Mouse (Mus musculus): ENCODE measurements around the gene Nav1. TPM values are rescaled to one million over a fixed set of nuclear protein-coding genes. Genes with fewer than 3 reads are reported as not detected.

Gene Nav1
- polyA plus RNA-seq, 1 experiment from 2014 or later, result 44.1 TPM

- no peak for ATAC-seq (ENCODE audit: low FRiP score)
- WGBS, result 87% methylated on average over 5 of the region's 5 CpGs
- Histone ChIP-seq H3K27me3 (replicated peaks) (no peaks in the 10 kb centered on the region), H3K9ac (replicated peaks) (no peak overlapping the region), H3K4me3 (replicated peaks) (no peak overlapping the region), H3K4me2 (no peak overlapping the region), H3K27ac (replicated peaks) (no peak overlapping the region), H3K9me3 (replicated peaks) (no peaks in the 10 kb centered on the region), H3K4me1 (peaks cover 10% of the 10 kb centered on the region), H3K36me3 (peaks cover 60% of the 10 kb centered on the region)
Observed at GRCm38 (mm10) chr1:135471742-135472141, 135.4 kb downstream of the Nav1 start.

- 95% methylated on average over 13 of the region's 13 CpGs for WGBS
Observed at GRCm38 (mm10) chr1:135470546-135470945, 136.5 kb downstream of the Nav1 start.

GRCm38 (mm10) chr1:135467462-135467861 lies 139.6 kb downstream of the Nav1 start:
- Histone ChIP-seq H3K4me2 (no peak overlapping the region), H3K27ac (replicated peaks) (no peak overlapping the region), H3K27me3 (replicated peaks) (no peaks in the 10 kb centered on the region), H3K9ac (replicated peaks) (no peak overlapping the region), H3K36me3 (peaks cover 97% of the 10 kb centered on the region), H3K9me3 (replicated peaks) (no peaks in the 10 kb centered on the region), H3K4me3 (replicated peaks) (no peak overlapping the region), H3K4me1 (0 out of 2 replicates have a peak, but pooled peaks cover 6% of the 10 kb centered on the region)
- ATAC-seq (ENCODE audit: low FRiP score), result no peak
- 98% methylated on average over 5 of the region's 5 CpGs for WGBS

More at GRCm38 (mm10) chr1:135470546-135470945, 136.5 kb downstream of the Nav1 start:
- H3K9ac ChIP-seq (replicated peaks), result no peak overlapping the region
- H3K27me3 ChIP-seq (replicated peaks), result no peaks in the 10 kb centered on the region
- H3K36me3 ChIP-seq, result peaks cover 72% of the 10 kb centered on the region
- H3K4me2 ChIP-seq, result no peak overlapping the region
- no peak overlapping the region for H3K27ac ChIP-seq (replicated peaks)
- H3K4me3 ChIP-seq (replicated peaks), result no peak overlapping the region
- no peaks in the 10 kb centered on the region for H3K9me3 ChIP-seq (replicated peaks)
- no peak for ATAC-seq (ENCODE audit: low FRiP score)
- H3K4me1 ChIP-seq, result peaks cover 8% of the 10 kb centered on the region

- Histone ChIP-seq H3K27me3 (replicated peaks) (no peaks in the 10 kb centered on the region), H3K4me1 (0 out of 2 replicates have a peak, but pooled peaks cover 6% of the 10 kb centered on the region), H3K9me3 (replicated peaks) (no peaks in the 10 kb centered on the region), H3K4me3 (replicated peaks) (no peak overlapping the region), H3K27ac (replicated peaks) (no peak overlapping the region), H3K9ac (replicated peaks) (no peak overlapping the region), H3K4me2 (no peak overlapping the region), H3K36me3 (peaks cover 97% of the 10 kb centered on the region)
- ATAC-seq (ENCODE audit: low FRiP score), result no peak
- 74% methylated on average over 3 of the region's 3 CpGs for WGBS
Observed at GRCm38 (mm10) chr1:135466935-135467334, 140.2 kb downstream of the Nav1 start.

- WGBS, result 92% methylated on average over 19 of the region's 19 CpGs
- no peak overlapping the region for H3K27ac ChIP-seq (replicated peaks)
- H3K9ac ChIP-seq (replicated peaks), result no peak overlapping the region
- no peak overlapping the region for H3K4me2 ChIP-seq
- no peak overlapping the region for H3K4me3 ChIP-seq (replicated peaks)
- H3K9me3 ChIP-seq (replicated peaks), result no peaks in the 10 kb centered on the region
- ATAC-seq (ENCODE audit: low FRiP score), result no peak
- H3K4me1 ChIP-seq, result 0 out of 2 replicates have a peak, but pooled peaks cover 6% of the 10 kb centered on the region
- peaks cover 89% of the 10 kb centered on the region for H3K36me3 ChIP-seq
- H3K27me3 ChIP-seq (replicated peaks), result no peaks in the 10 kb centered on the region
Observed at GRCm38 (mm10) chr1:135465734-135466133, 141.4 kb downstream of the Nav1 start.

- 85% methylated on average over 8 of the region's 8 CpGs for WGBS
- no peaks in the 10 kb centered on the region for H3K27me3 ChIP-seq (replicated peaks)
- 0 out of 2 replicates have a peak, but pooled peaks cover 6% of the 10 kb centered on the region for H3K4me1 ChIP-seq
- no peak overlapping the region for H3K27ac ChIP-seq (replicated peaks)
- no peak overlapping the region for H3K4me3 ChIP-seq (replicated peaks)
- H3K9me3 ChIP-seq (replicated peaks), result no peaks in the 10 kb centered on the region
- ATAC-seq (ENCODE audit: low FRiP score), result no peak
- no peak overlapping the region for H3K4me2 ChIP-seq
- no peak overlapping the region for H3K9ac ChIP-seq (replicated peaks)
- H3K36me3 ChIP-seq, result peaks cover 91% of the 10 kb centered on the region
Observed at GRCm38 (mm10) chr1:135462736-135463135, 144.4 kb downstream of the Nav1 start.

- H3K9me3 ChIP-seq (replicated peaks), result no peaks in the 10 kb centered on the region
- H3K4me1 ChIP-seq, result 0 out of 2 replicates have a peak, but pooled peaks cover 6% of the 10 kb centered on the region
- no peak overlapping the region for H3K9ac ChIP-seq (replicated peaks)
- no peak overlapping the region for H3K4me3 ChIP-seq (replicated peaks)
- H3K36me3 ChIP-seq, result peaks cover 91% of the 10 kb centered on the region
- no peak overlapping the region; the same call in 1 of the 2 replicates for H3K27ac ChIP-seq (replicated peaks)
- no peak for ATAC-seq (ENCODE audit: low FRiP score)
- no peaks in the 10 kb centered on the region for H3K27me3 ChIP-seq (replicated peaks)
- 70% methylated on average over 4 of the region's 4 CpGs for WGBS
- H3K4me2 ChIP-seq, result no peak overlapping the region
Observed at GRCm38 (mm10) chr1:135462304-135462703, 144.8 kb downstream of the Nav1 start.

- Histone ChIP-seq H3K9ac (replicated peaks) (no peak overlapping the region), H3K4me2 (no peak overlapping the region), H3K9me3 (replicated peaks) (no peaks in the 10 kb centered on the region), H3K36me3 (peaks cover 91% of the 10 kb centered on the region), H3K4me3 (replicated peaks) (no peak overlapping the region), H3K27me3 (replicated peaks) (no peaks in the 10 kb centered on the region), H3K4me1 (0 out of 2 replicates have a peak, but pooled peaks cover 6% of the 10 kb centered on the region), H3K27ac (replicated peaks) (no peak overlapping the region)
- 87% methylated on average over 3 of the region's 3 CpGs for WGBS
- 0 out of 2 replicates have a peak, but pooled peaks have one; percentile 38 for ATAC-seq (ENCODE audit: low FRiP score)
Observed at GRCm38 (mm10) chr1:135461097-135461730, 145.9 kb downstream of the Nav1 start.

GRCm38 (mm10) chr1:135460521-135460920 lies 146.6 kb downstream of the Nav1 start:
- ATAC-seq (ENCODE audit: low FRiP score), result no peak
- Histone ChIP-seq H3K9ac (replicated peaks) (no peak overlapping the region), H3K27ac (replicated peaks) (no peak overlapping the region), H3K27me3 (replicated peaks) (no peaks in the 10 kb centered on the region), H3K4me1 (0 out of 2 replicates have a peak, but pooled peaks cover 6% of the 10 kb centered on the region), H3K36me3 (peaks cover 91% of the 10 kb centered on the region), H3K9me3 (replicated peaks) (no peaks in the 10 kb centered on the region), H3K4me3 (replicated peaks) (no peak overlapping the region), H3K4me2 (no peak overlapping the region)
- WGBS, result 96% methylated on average over 16 of the region's 16 CpGs

- 0 out of 2 replicates have a peak, but pooled peaks cover 3% of the 10 kb centered on the region for H3K4me1 ChIP-seq
- no peak overlapping the region for H3K9ac ChIP-seq (replicated peaks)
- H3K27ac ChIP-seq (replicated peaks), result no peak overlapping the region
- no peak overlapping the region for H3K4me2 ChIP-seq
- no peaks in the 10 kb centered on the region for H3K27me3 ChIP-seq (replicated peaks)
- 86% methylated on average over 5 of the region's 5 CpGs for WGBS
- no peak for ATAC-seq (ENCODE audit: low FRiP score)
- no peak overlapping the region for H3K4me3 ChIP-seq (replicated peaks)
- peaks cover 90% of the 10 kb centered on the region for H3K36me3 ChIP-seq
- no peaks in the 10 kb centered on the region for H3K9me3 ChIP-seq (replicated peaks)
Observed at GRCm38 (mm10) chr1:135457860-135458259, 149.2 kb downstream of the Nav1 start.

- H3K4me1 ChIP-seq, result no peaks in the 10 kb centered on the region
- H3K27ac ChIP-seq (replicated peaks), result no peak overlapping the region
- no peak overlapping the region for H3K4me2 ChIP-seq
- H3K4me3 ChIP-seq (replicated peaks), result no peak overlapping the region
- 82% methylated on average over 10 of the region's 10 CpGs for WGBS
- no peak for ATAC-seq (ENCODE audit: low FRiP score)
- H3K9me3 ChIP-seq (replicated peaks), result no peaks in the 10 kb centered on the region
- peaks cover 86% of the 10 kb centered on the region for H3K36me3 ChIP-seq
- H3K9ac ChIP-seq (replicated peaks), result no peak overlapping the region
- H3K27me3 ChIP-seq (replicated peaks), result no peaks in the 10 kb centered on the region
Observed at GRCm38 (mm10) chr1:135452259-135452658, 154.8 kb downstream of the Nav1 start.

GRCm38 (mm10) chr1:135451419-135451818 lies 155.7 kb downstream of the Nav1 start:
- no peak overlapping the region for H3K4me2 ChIP-seq
- H3K4me3 ChIP-seq (replicated peaks), result no peak overlapping the region
- no peak overlapping the region for H3K9ac ChIP-seq (replicated peaks)
- H3K9me3 ChIP-seq (replicated peaks), result no peaks in the 10 kb centered on the region
- ATAC-seq (ENCODE audit: low FRiP score), result no peak
- peaks cover 78% of the 10 kb centered on the region for H3K36me3 ChIP-seq
- no peaks in the 10 kb centered on the region for H3K4me1 ChIP-seq
- H3K27ac ChIP-seq (replicated peaks), result no peak overlapping the region
- 98% methylated on average over 2 of the region's 2 CpGs for WGBS
- no peaks in the 10 kb centered on the region for H3K27me3 ChIP-seq (replicated peaks)
